Mouse (Mus musculus): ENCODE measurements around the gene Sipa1l2. TPM values are rescaled to one million over a fixed set of nuclear protein-coding genes. Genes with fewer than 3 reads are reported as not detected.
"Not testable (repeated sequence)": the region's sequence is repeated elsewhere in the genome, so short reads cannot be mapped to it uniquely, and the experiment has no call there.

Gene Sipa1l2
- polyA plus RNA-seq, 1 experiment from 2014 or later = 7.2 TPM

DNA sequence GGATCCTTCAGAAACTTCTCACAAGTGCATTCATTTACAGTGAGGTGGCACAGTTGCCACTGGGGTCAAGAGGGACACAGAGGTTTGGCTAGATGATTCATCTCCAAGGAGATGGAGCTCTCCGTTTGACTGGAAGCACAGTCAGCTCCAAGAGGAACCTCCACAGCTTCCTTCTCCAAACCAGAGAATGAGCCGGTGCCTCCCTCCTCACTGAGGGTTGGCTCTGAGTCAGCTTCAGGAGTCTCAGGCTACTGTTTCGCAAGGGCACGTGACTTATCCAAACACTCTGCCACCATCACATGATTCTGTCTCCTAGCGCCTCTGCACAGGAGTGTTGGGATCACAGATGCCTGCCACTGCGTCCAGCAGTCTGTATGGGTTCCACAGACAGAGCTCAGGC is 153.5 kb downstream of the Sipa1l2 start:
- Histone ChIP-seq H3K27ac (peak overlapping the region; percentile 81), H3K79me2 (ENCODE audit: inconsistent target) (no peaks in the 10 kb centered on the region), H3K4me3 (ENCODE audit: inconsistent target) (no peak overlapping the region), H3K36me3 (ENCODE audit: inconsistent target) (peaks cover 20% of the 10 kb centered on the region; the same call in 1 of the 2 replicates)
- 24% methylated on average over 6 of the region's 6 CpGs for WGBS (ENCODE audit: missing documents)

DNA sequence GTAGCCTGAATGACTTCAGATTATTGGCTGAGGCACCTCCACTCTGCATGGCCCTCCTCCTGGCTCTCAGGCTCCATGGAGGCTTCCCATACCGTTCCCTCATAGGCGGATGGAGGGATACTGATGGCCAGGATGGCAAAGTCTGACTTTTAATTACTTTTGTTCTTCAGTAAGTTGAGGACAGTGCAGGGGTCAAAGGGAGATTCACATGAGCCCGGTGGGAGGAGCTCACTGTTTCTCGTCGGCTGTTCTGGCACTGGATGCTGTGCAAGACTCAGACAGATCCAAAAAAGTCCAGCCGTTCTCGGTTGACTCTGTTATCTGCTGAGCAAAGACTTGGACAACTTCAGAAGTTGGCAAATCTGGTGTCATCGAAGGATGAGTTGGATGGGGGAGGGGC is 155.0 kb downstream of the Sipa1l2 start:
- Histone ChIP-seq H3K36me3 (ENCODE audit: inconsistent target) (peaks cover 15% of the 10 kb centered on the region; the same call in 1 of the 2 replicates), H3K27ac (no peak overlapping the region), H3K4me3 (ENCODE audit: inconsistent target) (no peak overlapping the region), H3K79me2 (ENCODE audit: inconsistent target) (no peaks in the 10 kb centered on the region)
- 96% methylated on average over 8 of the region's 8 CpGs for WGBS (ENCODE audit: missing documents)

DNA sequence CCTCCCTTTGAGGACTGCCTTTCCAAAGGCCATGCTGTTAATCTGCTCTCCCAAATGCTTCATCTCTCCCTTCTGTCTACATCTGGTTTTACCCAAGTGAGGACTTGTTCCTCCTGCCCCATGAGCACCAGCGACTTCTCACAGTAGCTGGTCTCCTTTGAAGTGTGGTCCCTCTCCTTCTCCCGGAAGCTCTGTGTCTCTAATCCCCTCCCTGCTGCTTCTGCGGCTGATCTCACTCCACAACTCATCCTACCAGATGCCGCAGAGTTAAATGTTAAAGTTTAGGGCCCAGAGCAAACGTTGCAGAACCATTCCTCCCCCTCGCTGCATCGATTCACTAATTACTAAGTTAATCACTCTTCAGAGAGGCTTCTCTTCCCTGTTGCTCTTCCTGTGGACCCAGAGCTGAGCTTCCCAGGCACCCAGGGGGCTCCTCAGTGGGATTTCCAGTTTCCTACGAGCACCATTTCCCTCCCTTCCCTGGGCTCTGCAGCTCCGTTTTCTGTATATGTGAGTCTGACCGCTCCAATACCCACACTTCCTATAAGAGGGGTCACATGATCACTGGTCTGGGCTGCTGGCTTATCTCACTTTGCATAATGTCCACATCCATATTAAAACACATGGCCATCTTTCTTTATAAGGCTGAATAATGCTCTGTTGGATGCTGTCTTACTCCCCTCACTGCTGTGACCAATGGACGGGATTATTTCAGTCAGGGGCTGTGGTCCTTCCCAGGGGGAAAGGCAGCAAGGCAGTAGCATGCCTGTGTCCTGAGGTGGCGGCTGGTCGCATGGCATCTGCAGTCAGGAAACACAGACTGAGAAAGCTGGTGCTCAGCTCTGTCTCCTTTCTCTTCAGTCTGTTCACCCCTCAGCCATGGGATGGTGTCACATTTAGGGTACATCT is 156.4 kb downstream of the Sipa1l2 start:
- Histone ChIP-seq H3K79me2 (ENCODE audit: inconsistent target) (no peaks in the 10 kb centered on the region), H3K27ac (no peak overlapping the region), H3K4me3 (ENCODE audit: inconsistent target) (no peak overlapping the region), H3K36me3 (ENCODE audit: inconsistent target) (peaks cover 4% of the 10 kb centered on the region; the same call in 1 of the 2 replicates)
- 63% methylated on average over 12 of the region's 13 CpGs for whole genome bisulfite sequencing (ENCODE audit: missing documents)

DNA sequence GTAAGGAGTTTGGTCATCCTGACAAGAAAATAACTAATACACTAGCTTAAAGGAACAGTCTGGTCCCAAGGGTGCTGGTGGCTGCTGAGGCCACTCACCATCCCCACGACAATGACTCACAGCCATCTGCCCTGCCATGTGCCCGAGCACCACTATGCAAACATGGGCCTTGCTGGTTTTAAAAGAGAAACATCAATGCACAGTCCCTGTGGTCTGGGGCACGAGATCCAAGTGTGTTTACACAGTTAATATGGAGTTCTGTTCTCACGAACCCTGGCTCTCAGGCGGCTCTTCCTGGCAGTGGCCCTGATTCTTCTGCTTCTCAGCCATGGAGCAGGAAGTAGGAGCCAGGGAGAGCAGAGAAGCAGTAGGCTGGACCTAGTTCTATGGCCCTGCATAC is 159.0 kb downstream of the Sipa1l2 start:
- 81% methylated on average over 5 of the region's 5 CpGs for WGBS (ENCODE audit: missing documents)
- no peak overlapping the region for H3K4me3 ChIP-seq (ENCODE audit: inconsistent target)
- no peaks in the 10 kb centered on the region for H3K36me3 ChIP-seq (ENCODE audit: inconsistent target)
- H3K79me2 ChIP-seq (ENCODE audit: inconsistent target) = no peaks in the 10 kb centered on the region
- H3K27ac ChIP-seq = peak overlapping the region; percentile 40

DNA sequence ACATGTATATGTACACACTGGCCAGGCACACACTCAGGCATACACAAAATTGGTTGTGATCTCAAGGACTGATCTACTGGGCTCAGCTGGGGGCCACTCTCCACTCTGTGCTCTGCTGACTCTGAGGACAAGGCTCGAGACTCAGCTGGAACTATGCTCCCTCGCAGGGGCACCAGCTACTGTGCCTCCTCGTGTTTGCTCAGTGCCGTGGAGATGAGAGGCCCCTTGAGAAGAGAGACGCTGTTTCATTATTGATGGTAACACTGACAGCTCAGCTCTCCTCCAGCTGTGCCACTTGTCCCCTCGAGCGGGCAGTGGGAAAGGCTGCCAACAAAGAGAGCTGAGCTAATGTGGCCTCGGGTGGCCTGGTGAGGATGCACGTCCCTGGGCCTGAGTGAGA is 161.9 kb downstream of the Sipa1l2 start:
- H3K36me3 ChIP-seq (ENCODE audit: inconsistent target) = no peaks in the 10 kb centered on the region
- 84% methylated on average over 9 of the region's 9 CpGs for WGBS (ENCODE audit: missing documents)
- no peak overlapping the region for H3K27ac ChIP-seq
- no peak overlapping the region for H3K4me3 ChIP-seq (ENCODE audit: inconsistent target)
- no peaks in the 10 kb centered on the region for H3K79me2 ChIP-seq (ENCODE audit: inconsistent target)

DNA sequence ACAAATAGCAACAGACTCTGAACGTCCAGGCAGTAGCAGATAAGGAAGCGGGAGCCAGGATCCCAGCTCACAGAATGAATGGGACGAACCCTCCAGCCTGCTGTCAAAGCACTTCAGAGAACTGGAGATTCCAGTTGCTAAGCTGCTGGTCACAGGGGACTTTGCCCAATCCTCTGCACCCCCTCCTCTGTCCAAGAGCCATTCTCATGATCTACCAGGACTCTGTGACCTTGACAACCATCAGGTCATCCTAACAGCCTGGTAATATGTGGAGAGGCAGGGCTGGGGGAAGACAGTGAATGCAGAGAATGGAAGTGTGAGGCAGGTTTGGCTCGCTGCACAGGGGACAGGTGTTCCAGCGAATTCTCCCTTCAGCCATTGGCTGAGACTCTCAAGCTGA is 163.2 kb downstream of the Sipa1l2 start:
- WGBS (ENCODE audit: missing documents) = 97% methylated on average over 5 of the region's 5 CpGs
- no peak overlapping the region for H3K27ac ChIP-seq
- no peaks in the 10 kb centered on the region for H3K79me2 ChIP-seq (ENCODE audit: inconsistent target)

DNA sequence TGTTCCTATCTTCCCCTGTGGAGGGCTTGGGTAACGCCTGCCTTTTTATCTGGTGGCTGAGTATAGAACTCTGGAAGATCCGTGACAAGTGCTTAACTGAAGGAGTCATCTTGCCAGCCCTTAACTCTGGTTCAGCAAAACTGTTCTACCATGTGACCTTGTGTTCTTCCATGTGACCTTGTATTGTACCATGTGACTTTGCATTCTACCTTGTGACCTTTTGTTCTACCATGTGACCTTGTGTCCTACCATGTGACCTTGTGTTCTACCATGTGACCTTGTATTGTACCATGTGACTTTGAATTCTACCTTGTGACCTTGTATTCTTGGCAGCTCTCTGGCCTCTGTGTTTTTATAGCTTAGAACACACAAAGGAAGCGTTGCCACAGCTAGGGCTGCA is 168.3 kb downstream of the Sipa1l2 start:
- H3K27ac ChIP-seq = peak overlapping the region; percentile 12; the same call in 1 of the 2 replicates
- no peak overlapping the region for H3K4me3 ChIP-seq (ENCODE audit: inconsistent target)
- 86% methylated on average over 3 of the region's 3 CpGs for WGBS (ENCODE audit: missing documents)
- no peaks in the 10 kb centered on the region for H3K79me2 ChIP-seq (ENCODE audit: inconsistent target)
- no peaks in the 10 kb centered on the region for H3K36me3 ChIP-seq (ENCODE audit: inconsistent target)

More for the DNA sequence above, 163.2 kb downstream of the Sipa1l2 start:
- Histone ChIP-seq H3K4me3 (ENCODE audit: inconsistent target) (no peak overlapping the region), H3K36me3 (ENCODE audit: inconsistent target) (no peaks in the 10 kb centered on the region)

DNA sequence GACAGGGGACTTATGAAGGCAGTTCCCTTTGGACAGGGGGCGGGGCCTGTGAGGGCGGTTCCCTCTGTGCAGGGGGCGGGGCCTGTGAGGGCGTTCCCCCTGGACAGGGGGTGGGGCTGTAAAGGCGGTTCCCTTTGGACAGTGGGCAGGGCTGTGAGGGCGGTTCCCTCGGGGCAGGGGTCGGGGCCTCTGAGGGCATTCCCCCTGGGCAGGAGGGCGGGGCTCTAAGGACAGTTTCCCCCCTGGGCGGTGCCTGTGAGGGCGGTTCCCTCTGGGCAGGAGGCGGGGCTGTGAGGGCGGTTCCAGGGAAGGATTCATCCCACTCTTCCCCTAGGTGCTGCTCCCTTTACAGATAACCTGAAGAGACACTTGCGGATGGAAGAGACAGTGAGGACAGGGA is 171.6 kb downstream of the Sipa1l2 start:
- H3K27ac ChIP-seq = no peak overlapping the region
- no peaks in the 10 kb centered on the region for H3K36me3 ChIP-seq (ENCODE audit: inconsistent target)
- H3K79me2 ChIP-seq (ENCODE audit: inconsistent target) = no peaks in the 10 kb centered on the region
- 70% methylated on average over 10 of the region's 14 CpGs for WGBS (ENCODE audit: missing documents)
- no peak overlapping the region for H3K4me3 ChIP-seq (ENCODE audit: inconsistent target)

DNA sequence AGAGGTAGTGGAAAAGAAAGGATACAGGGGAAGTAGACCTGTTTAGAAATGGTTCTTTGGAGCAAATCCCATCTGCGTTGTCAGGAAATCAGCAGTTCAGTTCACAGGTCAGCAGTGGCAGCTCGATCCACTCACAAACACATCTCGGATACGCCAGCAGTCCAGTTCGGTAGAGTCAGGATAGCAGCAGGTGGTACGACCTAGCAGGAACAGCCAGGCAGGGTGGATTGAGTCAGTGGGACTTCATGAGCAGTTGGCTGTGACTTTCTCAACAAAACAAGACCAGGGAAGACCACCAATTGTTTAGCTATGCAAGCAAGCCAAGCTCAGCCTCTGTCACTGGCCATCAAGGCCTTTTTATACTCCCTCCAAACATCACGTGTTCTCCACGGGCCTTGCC is 173.9 kb downstream of the Sipa1l2 start:
- H3K79me2 ChIP-seq (ENCODE audit: inconsistent target); H3K36me3 ChIP-seq (ENCODE audit: inconsistent target); H3K27ac ChIP-seq; H3K4me3 ChIP-seq (ENCODE audit: inconsistent target): not testable (repeated sequence)
- 97% methylated on average over 8 of the region's 8 CpGs for WGBS (ENCODE audit: missing documents)

DNA sequence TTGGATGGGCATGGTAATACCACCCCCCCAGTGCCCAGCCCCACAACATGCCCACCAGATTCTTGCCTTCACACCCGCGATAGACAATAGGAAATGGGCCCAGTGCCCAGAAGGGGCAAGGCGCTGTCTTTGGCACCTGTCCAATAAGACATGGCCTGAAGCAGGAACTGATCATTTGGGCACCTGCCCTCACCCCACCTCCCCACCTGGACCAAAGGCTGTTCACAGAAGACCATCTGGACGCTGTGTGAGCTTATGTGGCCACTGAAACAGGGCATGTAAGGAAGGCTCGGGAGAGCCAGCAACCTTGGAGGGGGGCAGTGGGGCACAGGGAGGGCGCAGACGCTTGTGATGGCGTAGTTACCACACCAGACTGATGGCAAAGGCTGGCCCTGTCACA is 174.6 kb downstream of the Sipa1l2 start:
- 53% methylated on average over 8 of the region's 8 CpGs for WGBS (ENCODE audit: missing documents)
- Histone ChIP-seq H3K36me3 (ENCODE audit: inconsistent target) (no peaks in the 10 kb centered on the region), H3K4me3 (ENCODE audit: inconsistent target) (no peak overlapping the region), H3K27ac (no peak overlapping the region), H3K79me2 (ENCODE audit: inconsistent target) (no peaks in the 10 kb centered on the region)

DNA sequence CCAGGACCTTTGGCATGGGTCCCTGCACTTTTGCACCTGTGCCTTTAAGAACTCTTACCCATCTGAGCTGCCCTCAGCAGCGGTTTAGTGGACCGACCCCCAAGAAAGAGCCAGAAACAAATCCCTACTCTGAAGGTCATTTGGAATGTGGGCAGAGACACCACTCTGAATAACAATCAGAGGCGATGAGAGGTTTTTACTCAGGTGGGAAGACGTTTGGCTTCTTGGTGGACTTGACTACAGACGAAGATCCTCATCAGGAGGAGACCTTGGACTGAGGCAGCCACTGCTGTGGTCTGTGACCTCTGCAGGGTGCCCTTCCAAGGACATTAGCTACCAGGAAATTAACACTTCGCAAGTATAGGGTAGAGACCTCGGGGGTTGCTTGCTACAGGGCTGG is 177.9 kb downstream of the Sipa1l2 start:
- WGBS (ENCODE audit: missing documents) = 52% methylated on average over 7 of the region's 7 CpGs
- no peaks in the 10 kb centered on the region for H3K36me3 ChIP-seq (ENCODE audit: inconsistent target)
- no peak overlapping the region for H3K4me3 ChIP-seq (ENCODE audit: inconsistent target)
- no peak overlapping the region for H3K27ac ChIP-seq
- no peaks in the 10 kb centered on the region for H3K79me2 ChIP-seq (ENCODE audit: inconsistent target)

DNA sequence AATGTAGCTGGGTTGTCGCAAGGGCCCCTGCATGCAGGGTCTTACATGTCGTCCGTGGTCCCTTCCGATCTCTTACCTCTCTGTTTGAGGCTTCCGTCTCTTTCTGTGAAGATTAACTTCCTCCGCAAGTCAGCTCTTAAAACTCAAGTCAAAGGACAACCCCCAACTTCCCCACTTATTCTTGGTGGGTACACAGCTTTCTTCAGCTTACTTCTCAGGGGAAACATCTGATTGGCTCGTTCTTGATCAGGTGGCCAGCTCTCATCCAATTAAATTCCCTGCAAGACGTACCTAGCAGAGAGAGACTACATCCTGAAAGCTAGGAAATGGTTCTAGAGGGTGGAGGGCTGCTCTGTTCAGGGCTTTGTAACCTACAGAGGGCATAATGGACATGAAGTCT is 178.3 kb downstream of the Sipa1l2 start:
- Histone ChIP-seq H3K79me2 (ENCODE audit: inconsistent target) (no peaks in the 10 kb centered on the region), H3K4me3 (ENCODE audit: inconsistent target) (no peak overlapping the region), H3K27ac (no peak overlapping the region), H3K36me3 (ENCODE audit: inconsistent target) (no peaks in the 10 kb centered on the region)
- 23% methylated on average over 8 of the region's 8 CpGs for WGBS (ENCODE audit: missing documents)

DNA sequence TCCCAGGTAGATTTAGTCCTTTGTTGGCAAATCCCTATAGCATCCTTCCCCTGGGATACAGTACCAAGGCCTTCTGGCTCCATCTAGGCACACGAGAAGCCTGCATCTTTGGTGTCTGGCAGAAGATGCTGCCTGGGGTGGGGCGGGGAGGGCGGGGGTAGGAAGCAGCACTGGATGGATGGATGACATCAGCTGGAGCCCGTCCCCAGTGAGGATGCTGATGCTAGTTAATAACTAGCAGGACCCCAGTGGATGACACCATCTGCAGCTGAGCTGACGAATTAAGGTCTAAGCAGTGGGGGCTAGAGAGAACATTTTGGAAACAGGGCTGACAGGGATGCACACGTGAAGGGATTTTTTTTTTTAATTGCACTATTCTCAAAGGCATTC is 179.1 kb downstream of the Sipa1l2 start:
- H3K36me3 ChIP-seq (ENCODE audit: inconsistent target) = no peaks in the 10 kb centered on the region
- H3K79me2 ChIP-seq (ENCODE audit: inconsistent target) = no peaks in the 10 kb centered on the region
- no peak overlapping the region for H3K27ac ChIP-seq
- 97% methylated on average over 6 of the region's 6 CpGs for WGBS (ENCODE audit: missing documents)
- H3K4me3 ChIP-seq (ENCODE audit: inconsistent target) = no peak overlapping the region

DNA sequence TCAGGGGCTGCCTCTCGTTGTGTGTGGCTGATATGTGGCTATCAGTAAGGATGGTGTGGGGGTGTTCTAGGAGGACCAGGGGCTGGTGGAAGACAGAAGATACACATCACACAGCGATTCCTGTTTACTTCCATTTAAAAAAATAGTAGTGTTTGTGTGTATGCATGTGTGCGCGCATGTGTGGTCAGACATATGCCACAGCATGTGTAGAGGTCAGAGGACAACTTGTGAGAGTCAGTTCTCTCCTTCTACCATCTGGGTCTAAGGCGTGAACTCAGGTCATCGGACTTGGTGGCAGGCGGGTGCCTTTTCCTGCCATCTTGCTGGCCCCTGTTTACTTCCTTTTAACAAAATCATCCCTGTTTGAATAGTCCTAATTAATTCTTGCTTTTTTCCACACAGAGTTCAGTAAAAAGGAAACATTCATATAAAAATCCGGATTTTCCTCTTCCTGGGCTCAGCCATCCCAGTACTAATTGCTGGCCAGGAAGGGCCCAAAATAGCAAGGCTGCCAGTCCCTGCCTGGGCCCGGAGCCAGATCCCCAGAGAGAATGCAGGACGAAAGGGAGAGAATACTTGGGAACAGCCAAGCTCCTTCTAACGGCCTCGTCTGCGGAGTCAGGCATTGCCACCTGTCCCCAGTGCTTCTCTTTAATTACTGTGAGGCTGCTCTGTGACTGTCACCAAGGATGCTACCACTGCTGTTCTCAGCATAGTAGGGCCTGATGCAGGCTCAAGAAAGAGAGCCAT is 179.7 kb downstream of the Sipa1l2 start:
- no peaks in the 10 kb centered on the region for H3K79me2 ChIP-seq (ENCODE audit: inconsistent target)
- no peaks in the 10 kb centered on the region for H3K36me3 ChIP-seq (ENCODE audit: inconsistent target)
- 94% methylated on average over 13 of the region's 13 CpGs for WGBS (ENCODE audit: missing documents)
- H3K27ac ChIP-seq = no peak overlapping the region
- no peak overlapping the region for H3K4me3 ChIP-seq (ENCODE audit: inconsistent target)

DNA sequence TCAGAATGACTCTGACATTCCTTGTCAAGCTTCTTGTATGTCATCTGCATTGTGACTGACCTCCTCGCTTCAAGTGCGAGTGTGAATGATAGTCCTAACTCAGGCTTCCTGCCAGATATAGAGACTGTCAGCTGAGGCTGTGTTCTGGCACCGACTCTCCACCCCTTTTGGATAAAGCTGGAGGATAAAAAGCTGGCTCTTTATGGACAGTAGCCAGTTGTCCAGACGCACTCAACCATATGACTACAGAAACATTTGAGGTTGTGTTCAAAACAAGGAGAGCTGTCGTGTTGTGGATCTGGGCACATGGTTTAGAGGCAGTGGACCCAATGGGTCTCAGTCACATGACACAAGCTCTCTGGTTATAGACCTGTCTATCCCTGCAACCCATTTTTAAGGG is 180.3 kb downstream of the Sipa1l2 start:
- no peak overlapping the region for H3K4me3 ChIP-seq (ENCODE audit: inconsistent target)
- H3K36me3 ChIP-seq (ENCODE audit: inconsistent target) = no peaks in the 10 kb centered on the region
- no peaks in the 10 kb centered on the region for H3K79me2 ChIP-seq (ENCODE audit: inconsistent target)
- WGBS (ENCODE audit: missing documents) = 76% methylated on average over 5 of the region's 5 CpGs
- H3K27ac ChIP-seq = no peak overlapping the region
